28 mouse cellular contexts compared by ENCODE assay signal in genomic region chr5:91850440-91850839, GRCm38 (mm10).
DNase-seq lines count a peak whose midpoint lies in the region; ATAC-seq and TF ChIP-seq lines count a peak whose summit lies in the region.
"Had no signal": no experiment of that assay in that cellular context is flagged by ENCODE, and none has a peak within 500 bp of the region (broad histone marks: within the 10 kb centered on the region; RNA-seq: fewer than 3 reads in every experiment).

No protein-coding gene starts in this region.

- TF ChIP-seq CTCF in liver, embryonic 14.5 days (IDR thresholded peaks at IDR 0.05; ENCODE audit: low read depth), result no peak

- H3K9ac ChIP-seq in liver, embryonic 14.5 days (replicated peaks), result peak overlapping the region; percentile 67
- H3K9ac ChIP-seq: embryonic facial prominence, embryonic 13.5 days; forebrain, embryonic 13.5 days; heart, embryonic 13.5 days; hindbrain, embryonic 15.5 days; neural tube, embryonic 15.5 days had no signal

- no peak for TF ChIP-seq EP300 in liver, embryonic 14.5 days (IDR thresholded peaks at IDR 0.05; ENCODE audit: low read depth)

- no peaks in the 10 kb centered on the region for H3K36me3 ChIP-seq in liver, embryonic 14.5 days (replicated peaks; ENCODE audit: control insufficient read depth, insufficient read depth, low read depth)
- H3K36me3 ChIP-seq: embryonic facial prominence, embryonic 13.5 days; heart, embryonic 13.5 days; hindbrain, embryonic 10.5 days; hindbrain, embryonic 15.5 days; neural tube, embryonic 15.5 days had no signal

- H3K4me2 ChIP-seq in liver, embryonic 14.5 days (ENCODE audit: low read depth), result peak overlapping the region; percentile 81
- H3K4me2 ChIP-seq: embryonic facial prominence, embryonic 13.5 days; forebrain, embryonic 13.5 days; heart, embryonic 13.5 days; hindbrain, embryonic 15.5 days; neural tube, embryonic 15.5 days had no signal

- no peaks in the 10 kb centered on the region for H3K27me3 ChIP-seq in liver, embryonic 14.5 days (ENCODE audit: control insufficient read depth, insufficient read depth, low read length)
- H3K27me3 ChIP-seq: embryonic facial prominence, embryonic 13.5 days; forebrain, embryonic 13.5 days; heart, embryonic 13.5 days; hindbrain, embryonic 15.5 days; megakaryocyte, embryonic 14.5 days; neural tube, embryonic 15.5 days had no signal

- DNase-seq in c-Kit-positive CD71-positive TER-119-positive erythroid progenitor cells, embryonic 14.5 days (ENCODE audit: low spot score), result peak; percentile 43
- DNase-seq in liver, embryonic 14.5 days (ENCODE audit: low read depth in 3 of 3, low spot score in 3 of 3), result peak in 1 of 3 experiments; percentile 22
- no peak for DNase-seq in adrenal gland, postnatal 14 days
- no peak for DNase-seq in gastrocnemius, postnatal 36 days
- no peak for DNase-seq in ovary, adult 18-20 months (ENCODE audit: low spot score)
- DNase-seq: adrenal gland, postnatal 10 days; B cell, adult 2 months; cerebellum, adult 11-12 months; cerebellum, adult 9-11 months; gastrocnemius, postnatal 14 days; heart, adult 18-20 months; heart, postnatal 14 days; kidney, adult 11 months; kidney, postnatal 14 days; lung, postnatal 36 days; midbrain, embryonic 14.5 days; right cerebral cortex, adult 18-20 months; spleen, adult 18-20 months had no signal

- H3K27ac ChIP-seq in liver, embryonic 14.5 days, result peak overlapping the region; percentile 82
- H3K27ac ChIP-seq: embryonic facial prominence, embryonic 13.5 days; forebrain, embryonic 13.5 days; heart, embryonic 13.5 days; hindbrain, embryonic 10.5 days; hindbrain, embryonic 15.5 days; neural tube, embryonic 15.5 days had no signal

- H3K9me3 ChIP-seq in liver, embryonic 14.5 days (ENCODE audit: control insufficient read depth, low read length), result no peaks in the 10 kb centered on the region
- H3K9me3 ChIP-seq: embryonic facial prominence, embryonic 13.5 days; forebrain, embryonic 13.5 days; heart, embryonic 13.5 days; hindbrain, embryonic 10.5 days; hindbrain, embryonic 15.5 days; neural tube, embryonic 15.5 days had no signal

- ATAC-seq in erythroid progenitor cell, adult 5-6 weeks (replicated peaks; ENCODE audit: low FRiP score, poor library complexity, severe bottlenecking), result peak; percentile 56
- peak; percentile 74 for ATAC-seq in liver, embryonic 14.5 days (ENCODE audit: insufficient read depth)
- ATAC-seq in megakaryocyte-erythroid progenitor cell, adult 5-6 weeks (replicated peaks; ENCODE audit: low FRiP score, low TSS enrichment, poor library complexity, severe bottlenecking), result peak; percentile 67; the same call in 1 of the 2 replicates
- ATAC-seq: forebrain, embryonic 13.5 days; inflammation-experienced regulatory T-cells, adult 6 months had no signal

- intact Hi-C loops in gastrocnemius, postnatal 36 days (cut with DNase I), result no loop called here

- H3K4me1 ChIP-seq in liver, embryonic 14.5 days (replicated peaks; ENCODE audit: control insufficient read depth in 2 of 2, insufficient read depth in 2 of 2, low read length in 1 of 2), result peaks cover 31 to 32% of the 10 kb centered on the region in 2 experiments
- H3K4me1 ChIP-seq: forebrain, embryonic 13.5 days; heart, embryonic 13.5 days; hindbrain, embryonic 10.5 days; hindbrain, embryonic 15.5 days; neural tube, embryonic 15.5 days had no signal

- 32% methylated on average over 5 of the region's 5 CpGs for WGBS in liver, embryonic 14.5 days (ENCODE audit: insufficient replicate concordance)

- H3K4me3 ChIP-seq in liver, embryonic 14.5 days (ENCODE audit: insufficient read depth in 1 of 2, low read depth in 2 of 2, low read length in 2 of 2), result peak overlapping the region; percentile 55 to 65
- H3K4me3 ChIP-seq: embryonic facial prominence, embryonic 13.5 days; forebrain, embryonic 13.5 days; heart, embryonic 13.5 days; hindbrain, embryonic 10.5 days; hindbrain, embryonic 15.5 days; megakaryocyte, embryonic 14.5 days; neural tube, embryonic 15.5 days had no signal
